Mouse (Mus musculus): Measurements from ENCODE around the gene Zfp618. TPM values are rescaled to one million over a fixed set of nuclear protein-coding genes. Genes with fewer than 3 reads are reported as not detected.

Zfp618 gene
- polyA plus RNA-seq, 1 experiment, result 12.8 TPM

DNA sequence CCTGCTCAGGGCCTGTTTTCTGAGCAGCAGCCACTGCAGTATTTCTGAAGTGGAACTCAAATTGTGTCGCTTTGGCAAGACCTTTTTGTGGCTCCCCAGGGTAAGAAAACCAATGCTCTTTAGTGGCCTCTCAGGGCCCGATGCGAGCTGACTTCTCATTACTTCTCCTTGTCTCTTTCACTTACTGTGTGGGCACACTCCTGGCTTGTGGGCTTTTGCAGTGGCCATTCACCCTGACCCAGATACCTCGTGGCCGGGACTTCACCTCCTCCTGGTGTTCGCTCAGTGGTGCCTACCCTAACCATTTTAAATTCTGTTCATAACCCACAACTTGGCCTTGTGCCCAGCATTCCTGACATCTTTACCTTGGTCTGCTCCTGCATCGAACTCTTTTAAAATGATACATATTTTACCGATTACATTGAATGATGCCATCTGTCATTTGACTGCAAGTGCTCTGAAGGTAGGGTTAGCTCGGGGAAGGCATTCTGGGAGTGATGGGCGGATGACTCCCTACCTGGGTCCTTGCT is 89.9 kb downstream of the Zfp618 start:
- Histone ChIP-seq H3K4me1 (ENCODE audit: control insufficient read depth, insufficient read depth, low read length) (no peaks in the 10 kb centered on the region), H3K27me3 (ENCODE audit: control insufficient read depth, insufficient read depth, low read length) (no peaks in the 10 kb centered on the region), H3K27ac (ENCODE audit: control insufficient read depth, insufficient read depth, low read depth, low read length) (no peak overlapping the region), H3K4me3 (ENCODE audit: control insufficient read depth, low read depth, low read length) (no peak overlapping the region), H3K36me3 (ENCODE audit: control insufficient read depth, insufficient read depth, low read length) (no peaks in the 10 kb centered on the region)
- TF ChIP-seq CTCF (IDR thresholded peaks at IDR 0.05; ENCODE audit: control insufficient read depth, insufficient read depth, insufficient replicate concordance, low read depth, low read length) (no peak), POLR2A (IDR thresholded peaks at IDR 0.05; ENCODE audit: control insufficient read depth, low read depth, low read length) (no peak)

DNA sequence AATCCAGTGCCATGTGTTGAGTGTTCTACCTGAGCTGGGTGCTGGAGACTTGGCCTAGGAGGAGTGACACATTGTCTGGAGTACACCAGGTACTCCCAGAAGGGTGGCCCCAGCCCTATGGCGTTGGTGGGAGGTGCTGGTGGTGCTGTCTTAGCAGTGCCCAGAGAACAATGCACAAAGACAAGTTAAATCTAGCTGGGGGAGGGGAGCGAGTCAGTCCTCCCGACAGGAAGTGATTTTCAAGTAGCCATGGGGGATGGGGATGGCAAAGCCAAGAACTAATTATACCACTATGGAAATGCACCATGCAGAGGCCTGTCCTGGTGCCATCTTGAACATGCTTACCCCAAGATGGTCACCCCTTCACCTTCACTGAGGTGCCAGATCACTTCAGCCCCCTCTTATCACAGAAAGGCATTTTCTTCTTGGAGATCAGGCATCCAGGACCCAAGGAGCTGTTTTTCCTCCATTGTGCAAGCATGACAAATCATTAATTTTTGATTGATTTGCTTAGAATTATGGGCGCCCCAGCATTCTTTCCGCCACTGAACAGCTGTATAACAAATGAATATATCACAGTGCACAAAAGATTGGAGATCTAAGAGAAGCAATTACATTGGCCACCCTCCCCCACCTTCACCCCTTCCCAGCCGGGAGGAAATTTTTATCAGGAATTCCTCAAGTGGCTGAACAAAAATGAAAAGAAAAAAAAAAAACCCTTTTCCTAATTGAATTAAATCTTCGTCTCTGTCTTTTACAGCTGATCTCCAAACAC is 91.5 kb downstream of the Zfp618 start:
- no peak for TF ChIP-seq CTCF (IDR thresholded peaks at IDR 0.05; ENCODE audit: control insufficient read depth, insufficient read depth, insufficient replicate concordance, low read depth, low read length)
- no peak for TF ChIP-seq POLR2A (IDR thresholded peaks at IDR 0.05; ENCODE audit: control insufficient read depth, low read depth, low read length)
- Histone ChIP-seq H3K36me3 (ENCODE audit: control insufficient read depth, insufficient read depth, low read length) (no peaks in the 10 kb centered on the region), H3K4me3 (ENCODE audit: control insufficient read depth, low read depth, low read length) (no peak overlapping the region), H3K27ac (ENCODE audit: control insufficient read depth, insufficient read depth, low read depth, low read length) (no peak overlapping the region), H3K4me1 (ENCODE audit: control insufficient read depth, insufficient read depth, low read length) (no peaks in the 10 kb centered on the region), H3K27me3 (ENCODE audit: control insufficient read depth, insufficient read depth, low read length) (no peaks in the 10 kb centered on the region)

DNA sequence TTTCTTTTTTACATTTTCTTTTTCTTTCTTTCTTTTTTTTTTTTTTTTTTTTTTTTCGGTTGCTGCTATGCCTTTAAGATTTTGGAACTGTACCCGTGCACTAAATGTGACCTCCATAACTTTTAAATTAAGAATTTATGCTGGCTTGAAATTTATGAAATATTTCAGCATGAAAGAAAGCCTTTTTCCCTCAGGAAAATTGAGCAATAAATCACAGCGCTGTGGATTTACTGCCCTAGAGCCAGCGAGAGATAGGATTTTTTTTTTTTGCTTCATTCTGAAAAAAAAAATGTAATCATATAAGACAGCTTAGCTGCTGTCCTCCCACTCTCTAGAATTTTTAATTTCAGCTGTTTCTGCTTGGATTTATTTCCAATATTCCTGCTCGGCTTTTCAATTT is 92.2 kb downstream of the Zfp618 start:
- Histone ChIP-seq H3K4me3 (ENCODE audit: control insufficient read depth, low read depth, low read length) (no peak overlapping the region), H3K4me1 (ENCODE audit: control insufficient read depth, insufficient read depth, low read length) (no peaks in the 10 kb centered on the region), H3K27me3 (ENCODE audit: control insufficient read depth, insufficient read depth, low read length) (no peaks in the 10 kb centered on the region), H3K27ac (ENCODE audit: control insufficient read depth, insufficient read depth, low read depth, low read length) (no peak overlapping the region), H3K36me3 (ENCODE audit: control insufficient read depth, insufficient read depth, low read length) (no peaks in the 10 kb centered on the region)
- TF ChIP-seq POLR2A (IDR thresholded peaks at IDR 0.05; ENCODE audit: control insufficient read depth, low read depth, low read length) (no peak), CTCF (IDR thresholded peaks at IDR 0.05; ENCODE audit: control insufficient read depth, insufficient read depth, insufficient replicate concordance, low read depth, low read length) (no peak)

DNA sequence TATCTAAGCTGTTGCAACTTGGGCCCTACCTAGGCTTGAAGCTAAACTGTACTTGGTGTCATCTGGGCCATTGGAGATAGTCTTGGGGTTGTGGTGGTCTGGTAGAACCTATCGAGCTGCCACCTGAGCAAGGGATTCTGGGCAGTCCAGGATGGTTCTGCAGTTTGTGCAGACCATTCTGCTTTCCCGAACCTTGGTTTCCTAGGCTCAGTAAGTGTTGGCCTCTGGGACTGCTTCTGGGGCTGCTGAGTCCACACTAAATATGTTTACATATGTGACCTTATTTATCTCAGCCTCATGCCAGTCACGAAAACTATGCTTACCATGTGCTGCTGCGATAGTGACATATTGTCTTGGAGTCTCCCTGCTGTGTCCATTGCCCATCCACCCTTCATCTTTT is 93.3 kb downstream of the Zfp618 start:
- H3K27me3 ChIP-seq (ENCODE audit: control insufficient read depth, insufficient read depth, low read length), result no peaks in the 10 kb centered on the region
- no peak for TF ChIP-seq POLR2A (IDR thresholded peaks at IDR 0.05; ENCODE audit: control insufficient read depth, low read depth, low read length)
- TF ChIP-seq CTCF (IDR thresholded peaks at IDR 0.05; ENCODE audit: control insufficient read depth, insufficient read depth, insufficient replicate concordance, low read depth, low read length), result no peak
- H3K36me3 ChIP-seq (ENCODE audit: control insufficient read depth, insufficient read depth, low read length), result no peaks in the 10 kb centered on the region
- no peaks in the 10 kb centered on the region for H3K4me1 ChIP-seq (ENCODE audit: control insufficient read depth, insufficient read depth, low read length)
- no peak overlapping the region for H3K4me3 ChIP-seq (ENCODE audit: control insufficient read depth, low read depth, low read length)
- no peak overlapping the region for H3K27ac ChIP-seq (ENCODE audit: control insufficient read depth, insufficient read depth, low read depth, low read length)

DNA sequence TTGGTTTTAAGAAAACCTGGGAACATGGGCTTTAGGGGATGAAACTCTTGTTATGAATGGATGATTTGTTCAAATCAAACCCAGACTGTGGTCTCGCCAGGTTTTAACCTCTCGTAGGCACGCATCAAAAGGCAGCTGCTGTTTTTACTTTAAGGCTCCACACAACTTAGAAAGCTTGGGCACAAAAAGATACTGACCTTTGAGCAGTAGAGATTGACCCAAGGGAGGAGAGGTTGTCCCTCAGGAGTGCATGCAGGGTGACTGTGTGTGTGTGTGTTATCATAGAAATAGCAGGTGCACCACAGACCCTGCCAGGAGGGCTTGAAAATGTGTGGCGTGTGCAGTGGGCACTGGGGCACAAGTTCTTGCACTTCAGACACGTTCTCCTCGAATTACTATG is 95.0 kb downstream of the Zfp618 start:
- H3K36me3 ChIP-seq (ENCODE audit: control insufficient read depth, insufficient read depth, low read length), result no peaks in the 10 kb centered on the region
- H3K27me3 ChIP-seq (ENCODE audit: control insufficient read depth, insufficient read depth, low read length), result no peaks in the 10 kb centered on the region
- TF ChIP-seq CTCF (IDR thresholded peaks at IDR 0.05; ENCODE audit: control insufficient read depth, insufficient read depth, insufficient replicate concordance, low read depth, low read length), result no peak
- TF ChIP-seq POLR2A (IDR thresholded peaks at IDR 0.05; ENCODE audit: control insufficient read depth, low read depth, low read length), result no peak
- H3K4me1 ChIP-seq (ENCODE audit: control insufficient read depth, insufficient read depth, low read length), result no peaks in the 10 kb centered on the region
- no peak overlapping the region for H3K27ac ChIP-seq (ENCODE audit: control insufficient read depth, insufficient read depth, low read depth, low read length)
- no peak overlapping the region for H3K4me3 ChIP-seq (ENCODE audit: control insufficient read depth, low read depth, low read length)

DNA sequence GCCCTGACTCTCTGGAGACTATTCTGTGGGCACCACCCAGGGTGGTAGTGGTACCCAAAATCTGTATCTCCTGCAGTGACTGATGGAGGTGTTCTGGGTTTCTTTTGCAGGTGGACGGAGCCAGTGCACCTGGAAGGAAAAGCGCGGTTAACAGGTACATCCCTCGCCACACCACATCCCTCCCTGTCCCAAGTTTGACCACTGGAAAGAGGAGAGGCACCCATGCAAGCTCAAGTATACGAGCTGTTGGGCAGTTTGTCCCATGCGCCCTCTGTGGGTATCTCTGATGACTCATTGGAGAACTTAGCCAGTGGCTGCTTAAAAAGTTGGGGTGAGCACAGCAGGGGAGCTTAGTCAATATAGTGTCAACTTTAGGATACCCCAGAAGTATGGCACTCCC is 96.0 kb downstream of the Zfp618 start:
- TF ChIP-seq CTCF (IDR thresholded peaks at IDR 0.05; ENCODE audit: control insufficient read depth, insufficient read depth, insufficient replicate concordance, low read depth, low read length) (no peak), POLR2A (IDR thresholded peaks at IDR 0.05; ENCODE audit: control insufficient read depth, low read depth, low read length) (no peak)
- no peaks in the 10 kb centered on the region for H3K4me1 ChIP-seq (ENCODE audit: control insufficient read depth, insufficient read depth, low read length)
- no peaks in the 10 kb centered on the region for H3K27me3 ChIP-seq (ENCODE audit: control insufficient read depth, insufficient read depth, low read length)
- no peaks in the 10 kb centered on the region for H3K36me3 ChIP-seq (ENCODE audit: control insufficient read depth, insufficient read depth, low read length)
- H3K27ac ChIP-seq (ENCODE audit: control insufficient read depth, insufficient read depth, low read depth, low read length), result no peak overlapping the region
- no peak overlapping the region for H3K4me3 ChIP-seq (ENCODE audit: control insufficient read depth, low read depth, low read length)

DNA sequence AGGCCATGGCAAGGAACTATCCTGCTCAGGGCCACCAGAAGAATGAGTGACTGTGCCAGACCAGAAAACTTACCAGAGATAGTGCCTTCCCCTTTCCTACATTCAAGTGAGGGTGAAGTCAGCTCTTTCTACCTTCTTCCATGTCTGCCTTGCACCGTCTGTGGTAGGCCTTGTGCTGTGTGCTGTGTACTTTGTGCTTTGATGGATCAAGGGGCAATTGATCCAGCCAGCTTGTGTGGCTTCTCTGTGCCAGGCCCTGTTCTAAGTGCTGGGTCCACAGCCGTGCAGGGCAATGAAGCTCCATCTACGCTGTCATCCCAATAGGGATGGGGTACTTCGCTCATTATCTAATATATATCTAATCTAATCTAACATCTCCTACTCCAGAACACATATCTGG is 98.0 kb downstream of the Zfp618 start:
- no peaks in the 10 kb centered on the region for H3K27me3 ChIP-seq (ENCODE audit: control insufficient read depth, insufficient read depth, low read length)
- H3K4me3 ChIP-seq (ENCODE audit: control insufficient read depth, low read depth, low read length), result no peak overlapping the region
- H3K27ac ChIP-seq (ENCODE audit: control insufficient read depth, insufficient read depth, low read depth, low read length), result no peak overlapping the region
- TF ChIP-seq CTCF (IDR thresholded peaks at IDR 0.05; ENCODE audit: control insufficient read depth, insufficient read depth, insufficient replicate concordance, low read depth, low read length), result no peak
- TF ChIP-seq POLR2A (IDR thresholded peaks at IDR 0.05; ENCODE audit: control insufficient read depth, low read depth, low read length), result no peak
- no peaks in the 10 kb centered on the region for H3K36me3 ChIP-seq (ENCODE audit: control insufficient read depth, insufficient read depth, low read length)
- H3K4me1 ChIP-seq (ENCODE audit: control insufficient read depth, insufficient read depth, low read length), result no peaks in the 10 kb centered on the region

Measured in testis, adult 2 months (tissue).